Mouse (Mus musculus) heart, embryonic 10.5 days (tissue): ENCODE measurements around the gene Tcaf2. TPM values are rescaled to one million over a fixed set of nuclear protein-coding genes. Genes with fewer than 3 reads are reported as not detected.

Experiments used
- DNase-seq: peaks from one replicate; pipeline ENCODE4 v3.0.0-alpha.2; 2017; ENCODE audit warnings: low spot score
- H3K27ac ChIP-seq: fragments of 300-500 bp; sonication (generic); 2 replicates; pipeline ENCODE4 v1.5.1; 2016; ENCODE audit warnings: mild to moderate bottlenecking
- H3K27me3 ChIP-seq: fragments of 300-500 bp; sonication (generic); 2 replicates; pipeline ENCODE4 v1.6.1; 2016; ENCODE audit warnings: mild to moderate bottlenecking; ENCODE audit not compliant: poor library complexity, insufficient read depth, severe bottlenecking
- H3K36me3 ChIP-seq: fragments of 300-500 bp; sonication (generic); 2 replicates; pipeline ENCODE4 v1.6.1; 2016; ENCODE audit warnings: mild to moderate bottlenecking, moderate library complexity
- H3K4me1 ChIP-seq: fragments of 300-500 bp; sonication (generic); 2 replicates; pipeline ENCODE4 v1.6.1; 2016; ENCODE audit warnings: mild to moderate bottlenecking
- H3K4me3 ChIP-seq: fragments of 300-500 bp; sonication (generic); 2 replicates; pipeline ENCODE4 v1.5.1; 2016; ENCODE audit warnings: mild to moderate bottlenecking, moderate library complexity
- H3K9me3 ChIP-seq: fragments of 300-500 bp; sonication (generic); 2 replicates; pipeline ENCODE4 v1.6.1; 2016; ENCODE audit warnings: mild to moderate bottlenecking, moderate library complexity
- WGBS: fragments of 180-500 bp; shearing (Covaris S2); methylation state at CpG from one replicate; pipeline ENCODE4 v1.1.7; 2016; 5-methylcytosine and 5-hydroxymethylcytosine counted together
- polyA plus RNA-seq: library from polyadenylated mRNA; unstranded; fragments of >200 nt; fragmentation: Nextera tagmentation; extraction: Ambion mirVana; gene quantifications from 2 replicates; pipeline ENCODE4 v1.2.1, GENCODE M21; 2016

Tcaf2 gene
- polyA plus RNA-seq = 3.6 and 3.9 TPM in 2 replicates

DNA sequence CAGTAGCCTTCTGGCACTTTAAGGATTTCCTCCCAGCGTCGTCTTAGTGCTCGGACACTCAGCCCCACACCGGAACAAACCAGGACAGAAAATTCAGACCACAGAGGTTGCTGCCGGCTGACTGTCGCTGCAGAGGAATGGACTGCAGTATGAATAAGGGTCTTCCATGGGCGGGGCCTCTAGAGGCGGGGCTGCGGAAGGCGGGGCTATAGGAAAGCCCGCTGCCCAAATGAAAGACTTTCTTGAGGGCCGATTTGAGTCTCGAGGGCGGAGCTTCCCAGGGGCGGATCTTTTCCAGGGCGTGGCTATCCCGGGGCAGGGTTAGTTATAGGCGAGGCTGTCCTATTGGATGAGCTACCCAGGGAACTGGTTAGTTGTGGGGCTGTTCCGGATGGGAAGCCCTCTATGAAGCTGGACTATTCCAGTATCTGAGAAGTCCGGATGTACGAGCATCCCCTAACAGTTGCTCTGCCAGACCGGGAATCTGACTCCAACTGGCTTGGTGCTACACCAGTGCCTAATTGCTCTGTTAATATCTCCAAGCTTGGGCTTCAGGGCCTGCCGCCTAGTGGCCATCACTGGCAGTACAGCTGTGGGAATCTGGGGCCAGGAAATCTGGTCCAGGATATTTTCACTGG, at the start of gene Tcaf2:
TSS of gene Tcaf2 (minus strand) at position 343 of the 638 bp plus-strand sequence.
- H3K4me1 ChIP-seq = no peaks in the 10 kb centered on the region
- WGBS = under 1% methylated on average over 23 of the region's 23 CpGs
- no peaks in the 10 kb centered on the region for H3K27me3 ChIP-seq
- peak; percentile 97 for DNase-seq
- no peaks in the 10 kb centered on the region for H3K36me3 ChIP-seq
- H3K27ac ChIP-seq = 0 out of 2 replicates have a peak within 1 kb of the TSS, but pooled peaks have one; percentile 10
- peak within 1 kb of the TSS; percentile 55 for H3K4me3 ChIP-seq
- no peaks in the 10 kb centered on the region for H3K9me3 ChIP-seq

DNA sequence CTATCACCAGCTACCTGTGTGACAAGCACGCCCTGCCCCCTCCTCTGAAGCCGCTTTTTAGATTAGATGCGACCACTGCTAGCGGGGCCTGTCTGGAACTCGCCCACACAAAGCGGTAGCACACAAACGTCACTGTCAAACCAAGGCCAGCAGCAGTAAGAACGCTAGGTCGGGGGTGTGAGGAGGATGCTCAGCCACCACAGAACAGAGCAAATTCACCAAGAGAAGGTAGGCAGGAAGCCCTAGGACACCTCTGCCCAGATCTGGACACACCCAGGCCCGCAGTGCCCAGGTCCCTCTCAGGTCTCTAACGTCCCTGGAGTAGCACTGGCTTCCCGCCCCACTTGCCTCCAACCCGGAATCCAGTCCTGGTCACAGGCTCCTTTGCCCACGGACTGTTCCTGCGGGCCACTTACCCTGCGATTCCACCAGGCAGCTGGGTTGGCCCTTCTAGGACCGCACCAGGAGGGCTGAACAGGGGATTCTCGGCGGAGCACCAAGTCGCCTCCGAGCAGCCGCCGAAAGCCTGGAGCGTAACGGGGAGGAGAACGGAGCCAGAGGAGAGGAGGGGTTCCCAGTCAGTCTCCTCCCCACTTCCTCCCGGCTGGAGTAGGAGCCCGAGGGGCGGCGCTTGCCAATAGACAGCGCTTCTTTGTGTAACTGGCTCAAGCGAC, 47.6 kb upstream of the Tcaf2 start:
- H3K4me1 ChIP-seq = 0 out of 2 replicates have a peak, but pooled peaks cover 3% of the 10 kb centered on the region
- H3K27ac ChIP-seq = peak overlapping the region; percentile 87
- under 1% methylated on average over 32 of the region's 32 CpGs for WGBS
- no peaks in the 10 kb centered on the region for H3K27me3 ChIP-seq
- H3K4me3 ChIP-seq = peak overlapping the region; percentile 69
- no peaks in the 10 kb centered on the region for H3K9me3 ChIP-seq
- peaks cover 11% of the 10 kb centered on the region; the same call in 1 of the 2 replicates for H3K36me3 ChIP-seq
- peak; percentile 92 for DNase-seq

DNA sequence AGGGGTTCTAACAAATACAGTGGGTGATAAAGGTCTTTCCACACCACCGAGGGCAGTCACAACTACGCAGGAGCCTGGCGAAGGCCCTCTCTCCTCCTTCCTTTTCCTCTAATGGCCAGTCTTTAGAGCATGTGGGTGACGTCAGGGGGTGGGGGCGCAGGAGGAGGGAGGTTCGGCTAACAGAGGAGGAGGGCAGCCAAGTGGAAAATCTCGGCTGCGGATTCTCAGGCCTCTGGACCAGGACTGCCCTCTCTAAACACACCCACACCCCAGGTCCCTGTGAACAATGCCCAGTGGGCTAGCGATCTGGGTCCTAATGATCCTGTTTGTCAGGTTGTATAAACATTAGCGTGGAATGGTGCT, 47.1 kb upstream of the Tcaf2 start:
- H3K4me3 ChIP-seq = peak overlapping the region; percentile 69

DNA sequence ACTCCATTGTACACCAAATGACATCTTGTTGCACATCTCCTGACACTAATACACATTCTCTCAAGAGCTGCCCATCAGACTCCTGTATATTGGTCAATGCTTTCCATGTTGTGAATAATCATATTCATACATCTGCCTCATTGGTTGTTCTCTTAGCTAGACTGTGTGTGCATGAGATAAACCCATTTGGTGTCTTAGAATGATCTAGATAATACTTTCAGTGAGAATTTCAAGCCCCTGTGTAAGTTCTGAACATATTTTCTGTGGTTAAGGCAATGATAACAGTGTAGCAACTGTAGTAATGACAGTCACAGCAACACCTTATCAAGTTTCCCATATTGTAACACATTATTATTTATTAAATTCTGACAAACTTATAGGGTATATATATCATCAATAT, 44.7 kb upstream of the Tcaf2 start:
- Histone ChIP-seq H3K27me3 (no peaks in the 10 kb centered on the region), H3K4me1 (0 out of 2 replicates have a peak, but pooled peaks cover 3% of the 10 kb centered on the region), H3K9me3 (no peaks in the 10 kb centered on the region), H3K4me3 (no peak overlapping the region), H3K36me3 (peaks cover 28% of the 10 kb centered on the region), H3K27ac (no peak overlapping the region)
- no peak for DNase-seq

More for the DNA sequence above, 47.1 kb upstream of the Tcaf2 start:
- Histone ChIP-seq H3K27ac (peak overlapping the region; percentile 87), H3K4me1 (0 out of 2 replicates have a peak, but pooled peaks cover 3% of the 10 kb centered on the region), H3K9me3 (no peaks in the 10 kb centered on the region), H3K36me3 (peaks cover 10% of the 10 kb centered on the region; the same call in 1 of the 2 replicates), H3K27me3 (no peaks in the 10 kb centered on the region)
- DNase-seq = peak; percentile 93
- 1% methylated on average over 8 of the region's 10 CpGs for WGBS

DNA sequence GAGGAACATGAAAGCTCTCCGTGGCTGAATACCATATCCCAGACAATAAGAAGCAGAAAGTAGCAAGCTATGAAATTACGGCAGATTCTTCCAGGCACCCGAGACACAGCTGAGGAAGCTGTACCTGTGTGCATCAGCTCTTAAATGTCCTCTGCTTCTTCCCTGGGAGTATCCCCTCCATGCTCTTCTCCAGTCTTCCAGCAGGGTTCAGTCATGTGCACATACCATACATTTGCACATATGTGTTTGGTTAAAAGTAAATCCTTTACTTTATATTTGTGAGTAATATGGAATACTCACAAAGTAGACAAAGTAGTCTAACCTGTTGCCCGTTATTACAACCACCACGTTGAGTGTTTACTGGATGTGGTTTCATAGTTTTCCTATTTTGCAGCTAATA, 42.9 kb upstream of the Tcaf2 start:
- Histone ChIP-seq H3K27me3 (no peaks in the 10 kb centered on the region), H3K36me3 (peaks cover 33% of the 10 kb centered on the region), H3K27ac (no peak overlapping the region), H3K9me3 (no peaks in the 10 kb centered on the region), H3K4me3 (no peak overlapping the region), H3K4me1 (0 out of 2 replicates have a peak, but pooled peaks cover 3% of the 10 kb centered on the region)
- 83% methylated on average over 5 of the region's 5 CpGs for WGBS
- DNase-seq = no peak

DNA sequence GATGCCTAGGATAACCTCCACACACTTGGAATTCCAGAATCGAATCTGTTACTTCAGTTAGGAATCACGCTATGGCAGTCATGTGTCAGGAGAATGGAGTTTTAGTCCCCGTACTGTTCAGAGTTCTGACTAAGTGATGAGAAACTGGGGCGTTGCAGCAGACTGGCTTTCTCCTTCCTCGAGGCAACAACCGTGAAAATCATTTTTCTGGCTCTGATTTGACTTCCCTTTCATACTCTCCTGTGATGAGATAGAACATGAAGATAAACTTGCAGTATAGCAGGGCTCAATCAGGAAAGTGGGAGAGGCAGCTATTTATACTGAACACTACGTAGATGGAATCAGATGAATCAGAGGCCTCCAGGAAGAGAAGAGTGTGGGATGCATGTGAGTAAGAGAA, 35.0 kb upstream of the Tcaf2 start:
- H3K27ac ChIP-seq = no peak overlapping the region
- peaks cover 50% of the 10 kb centered on the region for H3K36me3 ChIP-seq
- H3K27me3 ChIP-seq = no peaks in the 10 kb centered on the region
- DNase-seq = no peak
- no peak overlapping the region for H3K4me3 ChIP-seq
- H3K4me1 ChIP-seq = no peaks in the 10 kb centered on the region
- WGBS = 87% methylated on average over 7 of the region's 7 CpGs
- no peaks in the 10 kb centered on the region for H3K9me3 ChIP-seq

DNA sequence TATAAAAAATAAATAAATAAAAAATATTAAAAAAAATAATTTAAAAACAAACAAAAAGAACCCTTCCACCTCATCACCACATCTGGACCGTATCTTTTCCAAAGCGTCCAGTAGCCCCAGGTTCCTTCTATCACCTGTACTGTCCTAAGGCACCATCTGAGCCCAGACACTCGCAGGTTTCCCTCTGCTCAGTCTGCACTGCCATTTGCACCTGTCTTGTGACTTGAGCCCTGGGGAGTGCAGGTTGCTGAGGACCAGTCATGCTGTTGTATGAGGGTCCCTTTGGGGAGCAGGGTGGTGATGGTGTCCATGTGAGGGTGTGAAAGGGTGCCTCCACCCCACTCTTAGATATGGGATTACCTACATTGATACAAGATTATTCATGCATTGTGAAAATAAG, 31.0 kb upstream of the Tcaf2 start:
- Histone ChIP-seq H3K27ac (no peak overlapping the region), H3K36me3 (peaks cover 79% of the 10 kb centered on the region), H3K27me3 (no peaks in the 10 kb centered on the region), H3K4me1 (no peaks in the 10 kb centered on the region), H3K9me3 (no peaks in the 10 kb centered on the region), H3K4me3 (no peak overlapping the region)
- WGBS = 92% methylated on average over 3 of the region's 3 CpGs
- no peak for DNase-seq

DNA sequence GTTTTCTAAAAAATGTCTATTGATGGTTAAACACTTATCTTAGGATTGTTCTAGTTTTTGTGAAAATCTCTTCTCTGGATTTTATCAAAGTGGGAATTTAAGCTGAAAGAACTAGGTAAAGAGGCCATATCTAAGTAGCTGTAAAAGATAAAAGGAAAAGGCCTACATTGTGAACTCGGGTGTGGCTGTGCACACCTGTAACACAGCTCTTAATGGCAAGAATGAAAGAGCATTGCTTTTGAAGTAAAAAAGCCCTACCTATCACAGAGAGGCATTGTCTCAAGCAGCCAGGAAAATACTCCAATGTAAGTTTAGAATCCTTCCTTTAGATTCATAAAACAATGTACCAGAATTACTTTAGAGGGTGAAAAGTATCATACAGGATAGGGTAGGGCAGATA, 26.7 kb upstream of the Tcaf2 start:
- Histone ChIP-seq H3K9me3 (no peaks in the 10 kb centered on the region), H3K27me3 (no peaks in the 10 kb centered on the region), H3K4me1 (no peaks in the 10 kb centered on the region), H3K36me3 (peaks cover 58% of the 10 kb centered on the region), H3K4me3 (no peak overlapping the region), H3K27ac (no peak overlapping the region)
- DNase-seq = no peak
- 80% methylated on average over 1 of the region's 1 CpGs for WGBS

DNA sequence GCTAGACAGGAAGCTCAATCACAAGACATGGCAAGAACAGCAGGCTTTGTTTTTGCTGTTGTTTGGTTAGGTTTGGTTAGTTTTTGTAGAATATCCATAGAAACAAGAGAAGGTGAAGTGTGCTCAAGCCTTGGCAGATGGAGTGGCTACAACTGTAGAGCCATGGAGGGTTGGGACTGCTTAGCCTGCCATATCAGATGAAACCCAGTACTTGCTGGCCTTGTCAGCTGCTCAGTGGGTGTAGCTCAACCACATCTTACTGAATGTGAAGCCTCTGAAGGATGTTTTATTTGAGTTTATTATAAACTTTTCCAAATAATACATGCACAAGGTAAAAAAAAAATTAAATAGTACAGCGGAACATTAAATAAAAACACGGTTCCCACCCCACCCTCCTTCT, 22.7 kb upstream of the Tcaf2 start:
- no peak for DNase-seq
- Histone ChIP-seq H3K27me3 (no peaks in the 10 kb centered on the region), H3K9me3 (no peaks in the 10 kb centered on the region), H3K4me1 (no peaks in the 10 kb centered on the region), H3K36me3 (peaks cover 19% of the 10 kb centered on the region), H3K27ac (no peak overlapping the region), H3K4me3 (no peak overlapping the region)
- WGBS = 86% methylated on average over 2 of the region's 2 CpGs

DNA sequence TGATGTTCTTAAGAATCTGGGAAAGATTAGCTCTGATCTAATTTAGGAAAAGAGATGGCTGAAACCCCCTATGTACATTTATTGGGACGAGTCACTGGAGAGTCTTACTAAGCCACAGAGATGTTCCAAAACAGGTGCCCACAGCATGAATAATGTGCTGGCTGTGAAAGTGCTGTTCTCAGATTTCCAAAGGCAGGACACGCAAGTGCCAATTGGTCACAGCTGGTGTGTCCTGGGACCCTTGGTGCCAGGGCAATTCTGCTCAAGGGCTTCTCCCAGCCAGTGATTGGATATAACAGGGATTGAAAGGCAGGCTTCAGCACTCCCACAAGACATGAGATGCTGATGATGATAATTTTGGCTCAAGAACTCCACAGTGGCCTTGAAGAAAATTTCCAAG, 16.7 kb upstream of the Tcaf2 start:
- Histone ChIP-seq H3K4me3 (no peak overlapping the region), H3K27ac (no peak overlapping the region), H3K27me3 (no peaks in the 10 kb centered on the region), H3K4me1 (no peaks in the 10 kb centered on the region), H3K9me3 (no peaks in the 10 kb centered on the region), H3K36me3 (no peaks in the 10 kb centered on the region)
- WGBS = 49% methylated on average over 2 of the region's 2 CpGs
- DNase-seq = no peak

DNA sequence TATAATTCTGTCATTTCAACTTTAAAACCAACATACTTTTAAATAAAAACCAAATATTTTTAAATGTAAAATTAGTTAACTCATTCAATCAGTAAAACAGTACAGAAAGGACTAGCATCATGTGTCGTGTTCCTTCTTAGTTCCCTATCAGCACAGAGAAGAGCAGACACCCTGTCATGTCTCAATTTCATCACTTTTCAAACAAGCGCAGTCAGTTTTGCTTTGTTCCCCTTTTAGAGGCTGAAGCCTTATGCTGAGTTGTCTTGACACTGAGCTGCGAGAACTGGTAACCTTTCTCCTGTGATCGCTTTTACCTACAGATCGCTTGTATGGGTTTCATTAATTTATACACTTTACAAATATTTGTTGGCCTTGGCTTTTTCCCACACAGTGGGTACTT, 10.7 kb downstream of the Tcaf2 start:
- Histone ChIP-seq H3K4me3 (no peak overlapping the region), H3K27me3 (no peaks in the 10 kb centered on the region), H3K27ac (no peak overlapping the region), H3K36me3 (no peaks in the 10 kb centered on the region), H3K9me3 (no peaks in the 10 kb centered on the region), H3K4me1 (no peaks in the 10 kb centered on the region)
- WGBS = 67% methylated on average over 5 of the region's 5 CpGs
- no peak for DNase-seq

DNA sequence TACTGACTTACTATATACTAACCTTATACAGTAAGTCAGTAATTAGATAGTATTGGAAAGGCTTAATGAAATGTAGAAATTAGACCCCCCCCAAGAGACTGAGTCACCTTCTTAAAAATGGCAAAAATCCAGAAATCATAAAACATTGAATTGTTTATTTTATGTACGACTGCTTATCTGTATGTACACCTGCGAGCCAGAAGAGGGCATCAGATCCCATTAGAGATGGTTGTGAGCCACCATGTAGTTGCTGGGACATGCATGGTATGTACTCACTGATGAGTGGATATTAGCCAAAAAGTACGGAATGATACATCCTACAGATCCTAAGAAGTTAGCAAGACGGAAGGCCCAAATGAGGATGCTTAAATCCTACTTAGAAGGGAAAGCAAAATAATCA, 13.7 kb downstream of the Tcaf2 start:
- Histone ChIP-seq H3K4me3 (no peak overlapping the region), H3K27ac (no peak overlapping the region), H3K27me3 (no peaks in the 10 kb centered on the region), H3K9me3 (no peaks in the 10 kb centered on the region), H3K36me3 (no peaks in the 10 kb centered on the region), H3K4me1 (no peaks in the 10 kb centered on the region)
- 72% methylated on average over 4 of the region's 4 CpGs for WGBS
- DNase-seq = no peak

DNA sequence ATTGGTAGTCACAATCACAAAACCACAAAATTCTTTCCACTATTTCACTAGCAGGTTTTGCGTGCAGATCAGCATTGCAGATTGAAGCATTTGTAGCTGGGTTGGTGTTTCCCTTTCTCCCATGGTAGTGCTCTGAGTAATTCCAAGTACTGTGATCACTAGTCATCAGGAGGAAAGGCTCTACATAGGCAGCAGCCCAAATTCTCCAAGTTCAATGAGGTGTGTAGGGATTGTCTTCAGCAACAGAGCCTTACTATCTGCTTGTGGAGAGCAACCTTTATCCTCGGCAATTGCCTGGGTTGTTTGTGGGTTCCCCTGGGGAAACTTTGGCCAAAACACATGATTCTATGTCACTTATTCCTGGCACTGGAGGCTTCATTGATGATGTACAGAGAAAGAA, 28.1 kb downstream of the Tcaf2 start:
- no peak for DNase-seq
- H3K27me3 ChIP-seq = no peaks in the 10 kb centered on the region
- no peaks in the 10 kb centered on the region for H3K9me3 ChIP-seq
- H3K36me3 ChIP-seq = no peaks in the 10 kb centered on the region
- 80% methylated on average over 2 of the region's 2 CpGs for WGBS
- H3K27ac ChIP-seq = no peak overlapping the region
- H3K4me3 ChIP-seq = no peak overlapping the region
- H3K4me1 ChIP-seq = no peaks in the 10 kb centered on the region
